Mouse (Mus musculus) kidney, postnatal 25 days (tissue): ENCODE results near the gene Frrs1.

Source experiments
- DNase-seq, 2 experiments: peaks; one replicate each; pipeline ENCODE4 v3.0.0; 2021; ENCODE audit warnings: mixed read lengths in 2 of 2

Frrs1 gene

DNA sequence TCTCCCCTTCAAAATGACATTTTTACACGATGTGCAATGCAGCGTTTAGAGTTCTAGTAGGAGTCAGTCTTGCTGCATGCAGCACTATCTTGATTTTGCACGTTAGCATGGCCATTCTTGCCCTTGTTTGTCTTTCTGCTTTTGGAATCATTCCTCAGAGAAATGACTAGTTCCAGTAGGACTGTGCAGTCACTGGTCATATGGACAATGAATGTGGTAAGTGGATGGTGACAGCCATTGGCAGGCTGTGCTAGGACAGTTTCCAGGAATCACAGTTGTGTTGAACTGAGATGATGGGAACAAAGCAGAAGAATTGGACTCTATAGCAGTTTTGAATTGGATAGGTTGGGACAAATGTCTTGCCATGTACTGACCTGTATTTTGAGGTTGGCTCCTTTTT lies 55.7 kb downstream of the Frrs1 start:
- no peak for DNase-seq

DNA sequence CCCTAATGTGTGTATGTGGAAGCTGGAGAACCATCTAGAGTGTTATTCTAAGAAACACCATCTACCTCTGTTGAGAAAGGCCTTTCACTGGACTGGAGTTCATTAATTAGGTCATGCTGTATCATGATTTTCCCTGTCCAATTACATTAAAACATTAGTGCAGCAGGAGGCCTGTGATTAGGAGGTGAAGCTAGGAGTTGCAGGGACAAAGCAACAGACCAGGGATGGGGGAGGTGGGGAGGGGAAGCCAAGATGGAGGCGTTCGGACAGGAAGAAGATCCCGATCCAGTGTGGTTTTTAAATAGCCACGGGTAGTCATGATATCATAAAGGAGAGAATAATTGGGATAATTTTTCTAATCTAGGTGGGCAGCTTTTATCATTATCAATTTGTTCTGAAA lies 57.8 kb downstream of the Frrs1 start:
- DNase-seq, result no peak

- DNase-seq, result no peak
Measured at GRCm38 (mm10) chr3:116921535-116921934, 62.3 kb downstream of the Frrs1 start.

DNA sequence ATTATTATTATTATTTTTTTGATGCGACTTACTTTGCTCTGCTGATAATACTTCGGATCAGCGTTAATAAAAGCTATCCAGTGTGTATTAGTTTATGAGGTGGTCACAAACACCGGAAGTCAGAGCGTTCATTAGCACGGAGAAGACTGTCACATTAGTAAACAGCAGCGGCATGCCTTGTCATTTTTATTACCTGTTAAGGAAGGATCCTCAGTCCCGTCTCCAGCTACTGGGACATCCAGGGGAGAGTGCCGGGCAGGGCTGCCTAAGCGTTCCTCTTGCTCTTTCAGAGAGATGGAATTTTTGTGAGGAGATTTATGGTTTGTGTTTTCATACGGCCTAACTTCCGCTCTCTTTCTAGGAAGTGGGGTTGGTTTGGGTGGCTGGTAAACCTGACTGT lies 63.8 kb downstream of the Frrs1 start:
- DNase-seq, result no peak

DNA sequence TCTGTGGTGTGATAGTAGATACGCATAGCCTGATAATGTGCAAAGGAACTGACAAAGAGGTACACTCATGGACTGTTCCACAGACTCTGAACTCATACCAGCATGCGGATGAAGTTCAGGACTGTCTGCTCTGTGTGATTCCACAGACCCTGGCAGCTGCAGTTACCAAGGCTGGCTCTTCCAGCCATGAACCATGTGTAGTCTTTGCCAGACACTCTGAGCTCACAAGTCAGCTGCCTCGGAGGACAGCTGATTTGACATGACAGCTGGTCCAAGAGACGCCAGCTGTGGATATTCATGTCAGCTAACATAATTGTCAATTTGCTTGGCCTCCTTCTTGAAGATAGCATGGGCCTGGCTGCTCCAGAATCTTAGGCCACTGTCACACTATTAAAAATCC lies 69.7 kb downstream of the Frrs1 start:
- DNase-seq, result no peak

DNA sequence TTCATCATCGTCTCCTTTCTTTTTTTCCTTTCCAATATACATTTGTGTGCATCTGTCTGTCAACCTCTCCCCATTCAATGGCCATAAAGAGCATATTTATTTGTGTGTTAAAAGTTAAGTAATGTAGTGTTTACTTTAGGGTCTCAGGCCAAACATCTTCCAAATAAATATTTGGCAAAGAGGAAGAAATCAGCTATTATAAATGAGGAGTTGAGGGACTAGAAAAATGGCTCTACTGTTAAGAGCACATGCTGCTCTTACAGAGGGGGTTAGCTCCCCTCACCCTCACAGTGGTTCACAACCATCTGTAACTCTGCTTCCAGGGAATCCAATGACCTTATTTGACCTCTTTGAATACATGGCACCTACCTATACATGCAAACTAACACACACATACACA lies 73.9 kb downstream of the Frrs1 start:
- DNase-seq, result no peak

DNA sequence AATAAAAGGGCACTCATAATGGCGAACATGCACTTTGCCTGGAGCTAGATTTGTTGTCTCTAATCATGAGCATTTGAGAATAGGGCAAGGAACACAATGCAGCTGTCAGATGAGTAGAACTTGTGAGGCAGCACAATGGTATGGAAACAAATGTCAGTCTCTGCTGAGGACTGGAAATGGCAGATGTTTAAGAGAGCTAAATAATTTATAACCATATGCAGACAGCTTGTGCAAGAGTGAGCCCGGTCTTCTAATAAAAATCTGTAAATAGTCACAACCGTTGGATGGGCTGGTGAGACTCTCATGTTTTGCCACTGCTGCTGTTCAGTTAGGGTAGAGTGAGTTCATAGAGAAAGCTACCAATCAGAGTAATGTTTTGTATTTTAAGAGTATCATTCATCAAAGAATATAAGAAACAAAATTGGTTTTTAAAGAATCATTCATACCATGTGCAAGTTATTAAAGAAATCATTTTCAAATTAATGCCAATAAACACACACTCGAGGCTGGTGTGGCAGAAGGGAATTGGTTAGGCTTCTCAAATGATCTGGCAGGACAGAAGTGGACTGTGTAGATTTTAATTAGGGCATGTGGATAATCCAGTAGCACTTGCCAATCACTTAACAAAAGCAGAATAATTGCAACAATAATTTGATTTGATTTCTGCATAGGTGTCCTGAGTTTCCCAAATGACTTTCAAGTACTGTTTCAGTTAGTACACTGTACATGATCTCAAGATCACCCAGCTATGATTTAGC lies 77.8 kb downstream of the Frrs1 start:
- DNase-seq, result no peak

DNA sequence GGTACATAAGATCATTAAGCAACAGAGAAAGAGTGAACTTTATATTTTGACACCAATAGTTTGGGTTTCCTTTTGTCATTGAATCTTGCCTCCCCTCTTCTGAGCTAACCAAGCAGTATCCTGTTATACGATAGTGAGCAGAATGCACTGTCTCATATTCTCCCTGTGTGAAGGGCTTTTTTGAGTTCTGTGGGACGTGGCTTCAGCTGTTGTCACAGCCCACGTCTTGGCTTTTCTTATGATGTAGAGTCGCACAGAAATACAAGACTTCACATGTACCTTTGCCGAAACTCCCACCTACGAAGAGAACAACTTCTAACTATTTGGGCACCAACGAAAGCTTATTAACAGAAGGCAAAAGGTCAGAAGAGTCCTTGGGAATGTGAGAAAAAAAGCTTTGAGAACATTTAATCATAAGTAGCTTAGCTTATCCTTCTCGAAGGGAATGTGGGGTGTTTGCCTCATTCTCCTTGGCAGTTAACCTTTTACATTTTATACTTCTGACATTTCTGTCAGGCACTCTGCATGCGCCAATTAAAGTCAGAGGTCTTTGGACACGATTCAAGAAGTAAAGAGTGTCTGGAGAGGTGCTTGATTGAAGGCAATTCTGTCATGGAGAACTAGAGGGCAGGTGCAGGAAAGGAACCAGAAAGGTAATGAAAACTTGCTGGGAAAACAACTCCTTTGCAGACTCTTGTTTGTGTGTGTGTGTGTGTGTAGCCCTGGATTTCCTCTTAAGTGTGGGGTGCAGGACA lies 81.7 kb downstream of the Frrs1 start:
- no peak for DNase-seq

GRCm38 (mm10) chr3:116941559-116942117 lies 82.4 kb downstream of the Frrs1 start:
- DNase-seq, result no peak

DNA sequence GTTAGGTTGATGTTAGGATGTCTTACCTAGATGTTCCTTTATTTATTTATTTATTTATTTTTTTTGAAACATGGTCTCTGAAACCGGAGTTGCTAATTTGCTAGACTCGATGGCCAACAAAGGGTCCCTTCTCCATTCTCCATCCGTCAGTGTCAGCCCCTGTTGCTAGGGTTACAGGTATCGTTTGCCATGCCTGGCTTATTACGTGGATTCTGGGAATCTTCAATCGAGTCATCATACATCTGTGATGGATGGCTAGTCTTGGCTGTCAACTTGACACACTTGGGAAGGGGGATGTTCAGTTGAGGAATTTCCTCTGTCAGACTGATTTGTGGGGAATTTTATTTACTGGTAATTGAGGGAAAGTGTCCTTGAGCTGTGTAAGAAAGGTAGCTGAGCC lies 83.5 kb downstream of the Frrs1 start:
- DNase-seq, result no peak

DNA sequence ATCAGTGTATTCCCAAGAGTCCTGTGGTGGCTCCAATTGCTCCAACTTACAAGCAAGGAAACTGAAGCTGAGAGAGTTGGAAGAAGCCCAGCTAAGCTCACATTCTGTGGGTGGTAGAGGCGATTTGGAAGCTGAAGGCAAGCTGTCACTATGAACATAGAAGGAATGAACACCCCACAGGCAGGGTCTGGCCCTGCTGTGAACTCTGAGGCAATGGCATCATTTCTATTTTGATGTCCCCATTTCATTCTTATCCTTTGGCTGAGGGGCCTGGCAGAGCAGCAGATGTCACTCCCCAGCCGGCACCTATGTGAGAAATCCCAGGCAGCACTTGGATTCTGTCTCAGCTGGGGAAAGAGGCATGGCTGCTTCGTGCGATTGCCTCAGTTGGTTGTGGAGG lies 84.2 kb downstream of the Frrs1 start:
- no peak for DNase-seq

GRCm38 (mm10) chr3:116946476-116946875 lies 87.2 kb downstream of the Frrs1 start:
- no peak for DNase-seq

- DNase-seq, result no peak
Measured at GRCm38 (mm10) chr3:116950665-116951115, 91.4 kb downstream of the Frrs1 start.

- DNase-seq, result no peak
Measured at GRCm38 (mm10) chr3:116951489-116951888, 92.2 kb downstream of the Frrs1 start.

DNA sequence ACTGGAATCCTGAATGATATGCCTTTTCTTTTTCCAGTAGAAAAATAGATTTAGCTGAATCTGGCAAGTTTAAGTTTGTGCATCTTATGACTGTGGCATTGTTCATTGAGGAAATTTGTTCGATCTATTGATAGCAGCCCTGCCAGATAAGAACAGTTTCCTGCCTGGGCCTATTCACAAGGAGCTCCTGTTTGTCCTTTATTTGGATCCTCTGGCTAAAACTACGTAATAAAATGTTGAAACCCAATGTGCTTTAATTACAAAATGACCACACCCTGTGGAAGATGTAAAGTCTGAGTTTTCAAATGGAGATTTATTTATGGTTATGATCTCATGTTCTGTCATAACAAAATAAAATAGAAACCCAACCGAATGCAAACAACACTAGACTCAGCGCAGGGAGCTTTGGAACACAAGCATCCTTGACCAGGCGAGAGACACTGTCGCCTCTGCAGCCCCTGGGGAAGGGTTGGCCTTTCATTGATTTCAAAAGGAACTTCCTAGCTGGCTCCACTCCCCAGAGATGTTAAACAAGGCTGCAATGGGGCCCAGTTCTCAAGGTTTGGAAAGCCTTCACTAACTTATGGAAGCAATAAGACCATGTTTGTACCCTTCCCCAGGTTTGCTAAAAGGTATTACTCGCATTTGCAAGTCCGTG lies 93.1 kb downstream of the Frrs1 start:
- DNase-seq, result no peak

DNA sequence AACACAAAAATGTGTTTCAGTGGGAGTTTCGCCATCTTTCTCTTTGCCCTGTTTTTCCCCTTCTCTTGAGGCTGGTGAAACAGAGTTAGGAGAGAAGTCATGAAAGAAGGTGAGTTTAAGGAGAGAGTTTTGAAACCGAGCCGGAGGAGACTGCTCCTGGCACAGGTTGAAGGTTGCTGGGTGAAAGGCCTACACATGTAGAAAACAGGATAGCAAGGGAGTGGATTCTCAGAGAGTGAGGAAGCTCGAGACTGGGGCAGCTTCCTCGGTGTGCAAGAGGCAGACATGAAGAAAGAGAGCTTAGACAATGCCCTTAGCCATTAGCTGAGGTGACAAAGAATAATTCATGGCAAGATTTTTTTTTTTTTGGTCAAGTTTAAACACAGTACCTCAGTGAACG lies 94.1 kb downstream of the Frrs1 start:
- no peak for DNase-seq

- no peak for DNase-seq
Measured at GRCm38 (mm10) chr3:116955061-116955460, 95.8 kb downstream of the Frrs1 start.
